Mouse (Mus musculus): ENCODE measurements around the gene Kcnn1.

DNA sequence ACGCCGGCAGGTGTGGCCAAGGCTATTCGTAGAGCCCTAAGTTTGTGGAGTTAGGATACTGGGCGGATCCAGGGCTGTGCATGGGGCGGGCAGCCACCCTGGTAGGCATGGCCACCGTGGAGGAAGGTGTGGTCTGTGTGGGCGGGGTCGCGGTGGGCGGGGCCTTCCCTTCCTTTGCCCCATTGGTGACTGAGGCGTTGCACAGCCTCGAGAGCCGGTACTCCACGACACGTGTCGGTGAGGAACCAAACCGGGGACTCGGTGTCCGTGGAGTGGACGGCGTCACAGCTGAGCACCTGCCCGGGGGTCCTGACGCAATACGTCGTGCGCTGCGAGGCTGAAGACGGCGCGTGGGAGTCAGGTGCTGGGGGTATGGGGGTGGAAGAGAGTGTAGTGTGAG lies 46.4 kb downstream of the Kcnn1 start:
- TF ChIP-seq CTCF (IDR thresholded peaks at IDR 0.05; ENCODE audit: low read depth) (no peak), EP300 (optimal IDR thresholded peaks at IDR 0.05) (no peak)

Data from stomach, postnatal 0 days (tissue).